Mouse (Mus musculus) lung, postnatal 36 days (tissue): ENCODE measurements at regions not wholly inside any gene's neighbourhood (a gene's known extent, or its start where the extent isn't known, plus 50 kb on each side); places are given as distances from the start of the nearest gene placed in this dataset.

Experiments used
- DNase-seq: peaks from one replicate; pipeline ENCODE4 v3.0.0; 2022; ENCODE audit warnings: mixed read lengths

DNA sequence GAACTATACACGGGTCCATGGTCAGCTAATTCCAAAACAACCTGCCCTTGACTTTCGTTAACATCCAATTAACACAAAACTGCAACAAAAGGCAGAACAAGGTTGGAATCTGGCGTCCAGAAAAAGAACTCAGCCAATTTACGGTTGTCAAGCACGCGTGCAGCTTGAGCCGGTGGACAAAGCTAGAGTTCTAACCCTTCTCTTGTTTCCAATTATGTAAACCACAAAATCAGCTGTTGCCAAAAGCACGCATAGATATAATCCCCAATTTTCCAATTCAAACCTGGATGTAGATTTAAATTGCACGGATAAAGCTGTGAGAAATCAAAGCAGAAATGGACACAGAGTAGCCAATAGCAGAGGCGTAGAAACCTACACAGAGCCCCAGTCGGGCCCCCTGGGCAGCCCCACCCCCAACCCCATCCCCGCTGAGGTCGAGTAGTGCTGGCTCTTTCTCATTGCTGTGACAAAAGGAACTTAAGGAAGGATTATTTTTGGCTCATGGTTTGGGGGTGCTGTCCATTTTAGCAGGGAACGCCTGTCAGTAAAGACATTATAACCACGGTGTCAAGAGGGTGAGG, 149.0 kb upstream of the Jarid2 start:
- no peak for DNase-seq

DNA sequence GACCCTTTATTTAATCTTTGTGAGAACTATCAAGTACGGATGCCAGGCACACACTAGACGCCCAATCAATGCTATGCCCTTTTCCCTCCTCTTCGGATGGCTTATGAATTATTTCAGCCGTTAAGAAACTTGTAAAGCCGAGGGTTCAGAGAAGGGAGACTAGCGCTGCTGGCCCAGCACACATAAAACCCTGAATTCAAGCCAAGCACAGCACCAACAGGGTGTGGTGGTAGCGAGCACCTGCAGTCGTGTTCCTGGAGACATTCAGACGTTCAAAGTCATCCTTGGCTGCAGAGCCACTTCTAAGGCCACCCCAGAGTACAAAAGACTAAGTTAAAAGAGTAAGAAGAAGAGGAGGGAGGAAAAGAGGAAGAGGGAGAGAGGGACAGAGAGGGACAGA, 148.5 kb upstream of the Jarid2 start:
- DNase-seq: no peak

DNA sequence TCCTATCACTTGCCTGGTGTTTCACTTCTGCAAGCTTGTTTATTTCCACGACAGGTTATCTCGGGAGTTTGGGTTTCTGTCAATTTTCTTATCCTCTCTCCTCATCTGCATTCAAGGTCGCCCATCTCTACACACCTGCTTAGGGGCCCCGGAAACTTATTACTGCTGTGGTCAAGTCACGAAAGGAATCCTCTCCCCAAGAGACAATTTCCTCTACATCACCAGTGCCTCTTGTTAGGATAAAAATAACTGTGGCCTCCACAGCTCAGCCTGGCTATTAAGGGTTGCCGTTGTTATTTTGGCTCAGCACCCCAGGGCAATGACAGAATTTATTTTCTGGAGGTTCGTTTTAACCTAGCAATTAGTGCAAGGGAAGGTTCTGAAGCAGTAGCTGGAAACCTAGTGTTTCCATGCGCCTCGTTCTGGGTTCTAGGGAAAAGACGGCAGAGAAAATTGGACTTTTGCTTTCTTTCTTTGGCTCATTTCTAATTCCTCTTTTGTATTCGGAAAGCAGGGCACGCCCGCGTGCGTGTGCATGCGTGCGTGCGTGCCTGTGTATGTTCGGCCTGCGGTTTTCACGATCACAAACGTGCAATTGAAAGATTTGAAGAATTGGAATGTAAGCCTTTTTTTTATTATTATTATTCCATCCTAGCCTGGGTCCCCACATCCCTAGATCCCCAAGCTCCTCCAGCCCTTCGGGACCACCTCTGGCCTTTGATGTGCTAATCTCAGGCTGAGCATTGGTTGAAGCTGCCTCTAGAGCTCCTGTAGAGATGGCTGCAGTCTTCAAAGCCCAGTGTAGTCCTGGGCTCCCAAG, 147.1 kb upstream of the Jarid2 start:
- no peak for DNase-seq

DNA sequence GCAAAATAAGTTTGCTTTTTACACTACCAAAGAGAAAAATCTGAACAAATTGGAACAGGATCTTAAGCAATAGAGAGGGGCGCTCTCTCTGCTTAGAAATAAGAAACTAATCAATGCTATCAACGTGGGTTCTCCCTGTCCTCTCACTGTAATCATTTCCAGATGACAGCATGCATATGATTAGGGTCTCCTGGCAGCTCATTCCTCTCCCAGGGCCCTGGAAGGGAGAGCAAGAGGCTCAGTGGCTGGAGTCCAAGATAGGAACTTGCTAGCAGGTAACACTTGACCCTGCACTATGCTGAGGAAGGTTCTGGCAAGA, 146.5 kb upstream of the Jarid2 start:
- DNase-seq: no peak

DNA sequence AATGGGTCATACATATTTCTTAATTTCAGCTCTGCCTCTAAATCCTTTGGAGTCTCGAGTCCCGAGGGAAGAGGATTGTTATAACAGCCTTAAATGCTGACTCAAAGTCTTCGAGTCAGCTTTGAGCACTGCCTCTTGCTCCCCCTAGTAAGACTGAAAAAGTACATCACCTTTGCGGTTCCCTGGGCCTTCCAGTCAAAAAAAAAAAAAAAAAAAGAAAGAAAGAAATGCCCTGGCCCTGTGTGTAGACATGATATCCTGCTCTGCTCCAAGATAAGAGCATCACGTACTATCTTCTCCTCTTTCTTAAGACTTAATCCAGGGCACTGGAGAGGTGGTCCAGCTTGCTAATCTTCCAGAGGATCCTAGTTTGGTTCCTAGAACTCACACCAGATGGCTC, 145.7 kb upstream of the Jarid2 start:
- DNase-seq: no peak

DNA sequence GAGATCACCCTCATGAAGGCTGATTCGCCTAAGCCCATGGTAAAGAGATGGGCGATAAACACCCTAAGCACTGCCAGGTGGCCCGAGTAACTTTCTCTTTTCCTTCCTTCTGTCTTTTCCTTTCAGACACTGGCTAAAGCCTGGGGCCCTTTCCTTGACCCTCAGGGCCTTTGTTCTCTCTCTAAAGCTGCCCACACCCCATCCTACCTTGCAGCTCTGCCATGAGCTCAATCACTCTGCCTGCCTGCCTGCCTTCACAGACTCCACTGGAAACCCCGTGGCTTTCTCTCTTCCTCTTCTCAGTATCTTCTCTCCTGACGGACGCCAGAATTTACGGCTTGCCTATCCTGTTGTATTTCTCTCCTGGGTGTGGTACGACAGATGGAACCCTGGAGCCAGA, 145.1 kb upstream of the Jarid2 start:
- DNase-seq: no peak

DNA sequence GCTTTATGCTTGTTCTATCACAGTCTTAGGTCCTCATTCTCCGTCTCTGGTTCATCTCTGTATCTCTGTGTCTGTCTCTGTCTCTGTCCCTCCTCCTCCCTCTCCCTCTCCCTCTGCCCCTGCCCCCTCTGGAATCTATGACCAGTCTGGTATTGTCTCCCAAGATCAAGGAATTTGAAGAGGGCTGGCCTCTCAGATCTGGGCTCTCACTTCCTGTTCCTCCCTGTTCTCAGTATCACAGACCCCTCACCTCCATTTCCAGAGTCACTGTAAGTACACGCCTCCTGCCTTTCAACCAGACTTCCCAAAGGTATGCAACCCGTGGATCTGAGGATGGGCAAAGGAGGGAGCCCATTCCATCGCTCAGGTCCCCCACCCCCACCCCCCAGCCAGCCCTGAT, 144.7 kb upstream of the Jarid2 start:
- no peak for DNase-seq

DNA sequence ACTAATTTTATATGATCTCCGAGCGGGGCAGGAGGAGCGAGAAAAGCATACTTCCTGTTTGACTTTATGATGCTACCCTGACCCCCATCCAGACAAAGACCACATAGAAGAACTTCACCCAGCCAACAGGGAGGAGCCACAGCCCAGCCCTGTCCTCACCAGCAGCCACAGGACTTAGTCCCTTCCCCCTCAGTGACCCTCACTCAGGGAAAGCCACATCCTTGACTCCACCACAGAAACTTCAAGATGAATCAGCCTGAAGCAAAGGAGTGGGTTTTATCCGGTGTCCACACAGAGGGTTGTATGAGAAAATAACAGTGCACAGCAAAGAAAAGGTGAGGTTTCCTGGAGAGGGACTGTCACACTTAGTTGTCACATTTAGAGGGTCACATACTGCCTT, 141.4 kb upstream of the Jarid2 start:
- DNase-seq: no peak

DNA sequence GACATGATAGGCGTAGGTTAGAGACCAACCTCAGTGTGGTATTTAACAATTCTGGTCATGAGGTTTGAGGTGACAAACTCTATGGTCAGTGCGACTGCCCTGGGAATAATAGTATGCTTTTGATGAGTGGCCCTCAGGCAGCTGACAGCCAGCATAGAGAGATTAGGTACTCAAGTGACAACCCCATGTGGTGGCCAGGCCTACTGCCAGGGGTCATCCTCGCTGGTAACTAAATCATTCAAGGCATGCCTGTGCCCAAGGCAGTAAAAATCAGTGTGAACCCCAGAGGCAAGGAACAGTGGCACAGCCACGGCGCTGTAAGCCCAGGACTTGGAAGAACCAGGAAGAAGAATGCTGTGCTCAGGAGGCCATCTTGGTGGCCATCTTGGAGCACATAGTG, 134.6 kb upstream of the Jarid2 start:
- no peak for DNase-seq

DNA sequence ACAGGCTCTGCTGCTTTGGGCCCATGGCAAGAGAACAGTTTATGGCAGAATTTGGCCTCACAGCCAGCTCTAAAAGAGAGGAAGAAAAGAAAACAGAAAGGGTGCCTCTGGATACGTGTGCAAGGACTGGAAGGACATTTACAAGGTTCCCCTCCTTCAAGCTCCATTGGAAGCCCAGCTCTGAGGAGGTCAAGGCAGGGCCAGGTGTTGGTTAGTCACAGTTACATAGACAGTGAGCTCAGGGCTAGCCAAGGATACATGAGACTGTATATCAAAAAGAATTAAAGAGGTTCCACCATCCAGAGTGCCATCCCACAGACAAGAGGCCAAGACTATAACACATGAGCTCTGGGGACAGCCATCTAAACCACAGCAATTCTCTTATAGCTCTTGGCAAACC, 131.6 kb upstream of the Jarid2 start:
- DNase-seq: no peak

DNA sequence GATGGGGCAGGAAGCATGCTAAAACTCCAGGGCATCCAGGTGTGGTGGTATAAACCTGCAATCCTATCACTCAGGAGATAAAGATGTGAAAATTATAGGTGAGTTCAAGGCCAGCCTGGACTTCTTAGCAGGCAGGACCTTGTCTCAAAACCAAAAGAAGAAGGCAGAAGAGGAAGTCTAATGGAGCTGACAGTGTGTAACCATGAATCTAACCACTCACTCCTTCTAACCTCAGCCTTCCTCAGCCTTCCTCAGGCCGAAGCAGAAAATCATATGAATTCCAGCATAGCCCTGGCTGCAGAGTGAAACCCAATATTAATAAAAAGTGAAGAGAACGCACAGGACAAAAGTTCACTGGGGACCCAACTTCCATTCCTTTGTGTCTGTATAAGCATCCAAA, 128.2 kb upstream of the Jarid2 start:
- no peak for DNase-seq

DNA sequence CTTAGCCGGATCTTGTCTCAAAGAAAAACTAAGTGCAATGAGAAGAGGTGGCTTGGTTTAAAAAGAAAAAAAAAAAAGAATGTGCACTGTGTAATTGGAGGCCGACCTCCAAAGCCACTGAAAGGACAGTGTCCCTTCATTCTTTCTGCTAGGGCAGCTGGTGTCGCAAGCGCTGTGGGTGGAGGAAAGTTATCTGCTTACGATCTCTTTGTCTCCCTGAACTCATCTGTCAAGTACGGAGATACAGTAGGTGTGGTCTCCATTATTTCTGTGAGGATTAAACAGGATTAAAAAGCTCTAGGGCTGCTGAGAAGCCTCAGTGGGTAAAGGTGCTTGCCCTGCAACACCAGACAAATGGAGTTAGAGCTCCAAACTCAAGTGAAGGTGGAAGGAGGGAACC, 126.6 kb upstream of the Jarid2 start:
- no peak for DNase-seq

DNA sequence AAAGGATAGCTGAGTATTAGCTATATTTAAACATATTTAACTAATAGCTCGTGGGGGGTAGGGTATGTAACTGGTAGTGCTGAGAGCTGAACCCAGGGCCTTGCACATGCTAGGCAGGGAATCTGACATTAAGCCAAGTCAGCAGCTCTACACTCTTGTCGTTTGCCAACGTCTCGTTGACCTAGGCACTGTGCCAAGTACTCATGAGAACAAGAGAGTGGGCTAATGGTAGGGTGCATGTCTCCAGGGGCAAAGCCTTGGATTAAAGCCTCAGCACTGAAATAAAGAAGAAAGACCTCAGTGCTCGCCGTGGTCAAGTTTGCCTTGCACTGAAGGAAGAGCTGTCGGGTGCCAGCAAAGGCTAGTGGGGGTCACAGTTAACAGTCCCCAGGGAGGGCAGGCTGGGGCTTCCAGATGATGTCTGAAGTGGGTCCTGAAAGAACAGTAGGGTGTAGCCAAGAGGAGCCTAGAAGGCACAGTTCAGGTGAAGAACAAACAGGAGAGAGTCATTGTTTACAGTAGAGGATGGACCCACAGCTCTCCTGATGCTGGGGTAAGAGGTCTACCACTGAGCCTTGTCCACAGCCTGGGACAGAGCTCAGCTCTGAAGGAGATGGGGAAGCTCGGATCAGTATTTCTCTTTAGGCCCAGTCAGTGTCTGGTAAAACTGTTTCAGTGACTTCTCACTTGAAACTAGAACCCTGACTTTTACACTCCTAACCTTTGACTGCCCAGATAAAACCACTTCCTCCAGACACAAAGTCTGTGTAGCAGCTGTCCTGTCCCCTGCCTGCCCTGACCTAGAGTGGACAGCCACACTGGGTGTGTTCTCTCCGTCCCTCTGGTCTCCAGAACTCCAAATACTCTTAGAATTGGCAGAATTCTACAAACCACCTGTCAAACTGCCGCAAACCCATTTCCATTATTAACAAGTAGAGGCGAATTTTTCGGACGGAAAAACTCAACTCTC, 121.7 kb upstream of the Jarid2 start:
- peak; percentile 70 for DNase-seq

DNA sequence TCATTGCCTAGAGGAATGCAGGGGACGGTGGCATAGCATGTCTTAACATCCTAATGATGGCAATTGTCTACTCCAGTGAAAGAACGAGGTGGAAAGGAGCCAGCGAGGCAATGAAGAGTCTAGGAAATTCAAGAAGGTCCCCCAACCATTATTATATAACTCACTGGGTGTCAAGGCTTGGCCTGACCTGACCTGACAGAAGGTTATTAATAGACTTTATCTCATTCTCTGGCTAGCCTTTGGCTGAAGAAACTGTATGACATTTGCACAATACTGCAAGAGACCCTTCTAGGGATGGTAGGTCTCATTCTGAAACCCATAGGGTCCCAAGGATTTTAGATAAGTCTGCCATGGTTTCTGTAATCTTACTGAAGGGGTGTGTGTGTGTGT, 121.0 kb upstream of the Jarid2 start:
- no peak for DNase-seq

DNA sequence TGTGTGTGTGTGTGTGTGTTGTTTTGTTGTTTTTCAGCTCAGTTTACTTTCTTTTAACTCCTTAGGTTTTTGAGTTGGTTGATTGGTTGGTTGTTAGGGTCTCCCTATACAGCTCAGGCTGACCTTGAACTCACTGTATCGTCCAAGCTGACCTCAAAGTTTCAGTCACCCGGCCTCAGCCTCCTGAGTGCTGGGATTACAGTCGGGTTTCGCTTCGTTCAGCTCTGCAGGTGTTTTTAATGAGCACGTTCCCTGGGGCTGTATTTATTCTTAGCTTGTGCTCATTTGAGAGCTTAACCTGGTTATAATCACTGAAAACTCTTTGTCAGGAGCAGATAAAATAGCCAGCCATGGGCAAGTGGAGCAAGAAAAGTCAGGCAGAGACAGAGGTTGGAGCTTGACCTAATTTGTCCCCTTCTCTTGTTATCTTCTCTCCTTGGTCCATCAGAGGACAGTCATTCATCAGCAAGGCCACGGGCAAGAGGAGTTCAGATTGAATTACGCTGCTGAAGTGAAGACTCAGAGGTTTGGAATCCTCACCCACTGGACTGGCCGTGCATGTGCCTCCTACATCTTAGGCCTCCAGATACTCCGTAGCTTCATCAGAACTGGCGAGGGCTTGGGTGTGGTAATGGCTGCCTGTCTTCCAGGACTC, 120.5 kb upstream of the Jarid2 start:
- no peak for DNase-seq

DNA sequence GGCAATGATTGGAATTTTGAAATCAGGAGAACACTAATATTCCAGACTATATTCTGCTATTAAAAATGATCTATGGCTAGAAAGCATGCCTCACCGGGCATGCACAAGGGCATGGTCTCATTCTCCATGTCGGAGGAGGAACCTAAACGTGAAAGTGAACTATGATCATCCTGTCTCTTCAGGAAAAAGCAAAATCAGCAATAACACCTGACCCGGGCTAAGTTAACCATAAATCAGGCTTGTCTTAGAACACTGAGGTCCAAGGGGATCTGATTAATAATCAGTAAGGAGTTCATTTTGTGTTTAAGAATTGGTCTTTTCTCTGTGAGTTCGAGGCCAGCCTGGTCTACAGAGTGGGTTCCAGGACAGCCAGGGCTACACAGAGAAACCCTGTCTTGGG, 119.7 kb upstream of the Jarid2 start:
- no peak for DNase-seq

DNA sequence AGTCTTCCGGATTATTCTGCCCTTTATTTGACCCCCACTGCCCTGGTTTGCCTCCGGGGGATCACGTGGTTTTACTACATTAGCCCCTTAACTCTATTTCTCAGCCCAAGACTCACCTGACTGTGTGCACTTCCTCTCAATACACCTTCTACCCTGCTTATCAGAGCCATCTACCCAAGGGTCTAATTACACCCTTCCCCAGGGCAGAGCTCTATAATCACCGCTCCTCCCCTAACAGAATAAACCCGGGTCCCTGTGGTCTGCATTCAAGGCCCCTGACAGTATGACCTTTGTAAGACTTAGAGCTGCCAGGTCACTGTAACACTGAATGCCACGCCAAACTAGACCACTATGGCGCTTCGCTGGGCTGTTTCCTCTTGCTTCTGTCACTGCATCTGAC, 113.6 kb upstream of the Jarid2 start:
- DNase-seq: no peak

DNA sequence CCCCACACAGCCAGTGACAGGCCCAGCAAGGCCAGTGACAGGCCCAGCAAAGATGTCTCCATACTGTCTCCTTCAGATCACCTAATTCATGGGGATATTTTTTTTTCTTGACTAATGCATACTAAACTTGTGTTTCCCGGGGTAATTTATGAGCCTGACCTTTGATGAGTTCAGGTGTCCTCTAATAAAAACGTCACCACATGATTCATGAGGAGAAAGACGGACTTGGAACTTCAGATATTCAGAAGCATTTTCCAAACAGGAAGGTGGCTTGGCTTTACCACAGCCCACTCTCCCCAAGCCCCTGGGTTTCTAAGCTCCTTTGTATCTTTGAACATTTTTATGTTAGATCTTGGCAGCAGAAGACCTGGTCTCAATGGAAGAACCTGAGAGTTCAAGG, 110.9 kb upstream of the Jarid2 start:
- DNase-seq: no peak

DNA sequence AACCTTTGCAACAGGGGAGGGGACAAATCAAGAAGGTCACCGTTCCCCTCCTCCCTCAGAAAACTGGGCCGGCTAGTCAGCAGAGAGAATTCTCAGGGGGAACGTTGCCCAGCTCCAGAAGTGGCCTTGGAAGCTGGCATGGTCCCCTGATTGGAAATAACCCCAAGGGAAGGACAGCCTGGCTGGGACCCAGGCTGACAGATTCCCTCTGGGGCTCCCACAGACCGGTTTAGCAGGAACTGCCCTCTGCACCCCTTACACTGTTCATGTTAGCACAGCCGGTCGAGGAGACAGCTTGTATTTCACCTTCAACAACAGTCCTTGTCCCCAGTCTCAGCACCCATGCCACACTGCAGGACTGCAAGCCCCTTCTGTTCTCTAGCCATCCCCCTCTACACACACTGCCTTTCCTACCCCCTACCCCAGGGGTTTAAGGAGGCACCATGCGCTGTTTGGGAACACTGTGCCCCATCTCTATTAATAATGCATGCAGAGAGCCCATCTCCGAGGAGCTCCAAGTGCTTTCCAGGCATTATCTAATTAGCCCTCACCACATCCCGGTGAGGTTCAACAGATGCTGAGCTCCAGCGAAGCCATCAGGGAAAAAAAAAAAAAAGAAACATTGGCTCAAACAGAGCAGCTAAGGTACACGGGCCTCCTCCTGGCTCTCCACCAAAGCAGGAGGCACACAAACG, 106.5 kb upstream of the Jarid2 start:
- peak; percentile 57 for DNase-seq

DNA sequence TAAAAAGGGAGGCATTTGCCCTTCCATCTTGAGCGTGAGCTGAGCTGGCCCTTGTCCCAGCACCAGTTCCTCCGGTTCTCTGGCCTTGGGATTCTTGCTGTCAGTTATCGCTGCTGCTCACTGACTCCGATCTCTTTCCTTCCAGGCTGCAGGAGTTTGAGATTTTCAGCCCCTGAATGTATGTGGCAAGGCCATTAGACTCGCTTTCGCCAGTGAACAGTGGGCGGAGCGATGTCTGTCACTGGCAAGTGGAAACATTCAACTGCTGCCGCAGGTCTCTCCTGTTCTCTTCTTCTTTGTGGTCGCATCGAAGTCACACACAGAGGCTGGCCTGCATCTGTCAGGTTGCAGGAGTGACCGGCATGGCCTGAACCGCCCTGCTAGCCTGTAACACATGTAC, 104.6 kb upstream of the Jarid2 start:
- DNase-seq: peak; percentile 30

DNA sequence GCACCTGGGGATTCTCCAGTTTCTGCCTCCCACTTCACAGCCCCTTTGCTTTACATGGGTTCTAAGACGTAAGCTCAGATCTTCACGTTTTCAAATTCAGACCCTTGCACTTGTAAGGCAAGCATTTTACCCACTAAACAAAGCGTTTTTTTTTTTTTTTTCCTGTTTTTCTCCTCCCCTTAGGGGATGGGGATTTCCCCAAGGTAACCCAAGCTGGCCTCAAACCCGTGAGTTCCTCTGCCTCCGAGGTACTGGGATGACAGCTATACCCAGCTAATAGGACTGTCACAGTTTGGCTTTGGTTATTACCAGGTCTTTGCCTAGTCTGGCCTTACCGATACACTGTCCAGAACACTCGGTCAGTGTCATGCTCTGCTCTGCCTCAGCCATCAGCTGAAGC, 103.5 kb upstream of the Jarid2 start:
- no peak for DNase-seq

DNA sequence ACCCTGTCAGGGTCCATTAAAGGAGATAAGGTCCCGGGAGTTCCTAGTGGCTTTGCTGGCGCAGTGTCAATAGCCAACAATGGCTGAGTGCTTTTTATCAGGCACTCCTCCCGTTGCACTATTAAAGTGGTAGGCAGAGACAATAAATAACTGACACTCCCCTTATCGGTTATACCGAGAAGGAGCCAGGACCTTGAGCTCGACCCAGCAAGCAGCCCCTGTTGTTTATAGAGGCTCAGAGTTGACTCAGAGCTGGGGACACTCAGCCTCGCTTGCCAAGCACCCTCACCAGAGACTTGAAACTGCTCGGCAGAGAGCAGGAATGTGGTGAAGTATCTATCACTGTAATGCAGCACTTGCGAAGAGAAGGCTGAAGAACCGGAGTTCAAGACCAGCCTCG, 102.5 kb upstream of the Jarid2 start:
- DNase-seq: peak; percentile 47

DNA sequence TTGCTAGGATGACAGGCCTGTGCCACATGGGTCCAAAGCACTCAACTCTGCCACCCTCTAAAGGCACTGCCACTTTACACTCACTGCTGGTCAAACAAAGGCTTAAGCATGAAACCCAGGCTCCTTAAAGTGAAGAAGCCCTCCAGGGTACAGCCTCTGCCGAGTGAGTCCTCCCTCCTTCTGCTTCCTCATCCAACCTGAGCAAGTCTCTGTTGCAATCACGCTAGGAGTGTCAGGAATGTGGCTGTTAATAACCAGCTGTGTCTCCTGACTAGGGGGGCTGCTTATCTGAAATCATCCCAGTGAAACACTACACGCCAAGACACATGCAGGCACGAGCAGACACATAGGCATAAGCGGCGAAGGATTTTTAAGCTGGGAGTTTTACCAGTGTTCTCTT, 99.2 kb upstream of the Jarid2 start:
- DNase-seq: peak; percentile 65
